Mouse (Mus musculus): ENCODE data around the gene Chst4. TPM values are rescaled to one million over a fixed set of nuclear protein-coding genes. Genes with fewer than 3 reads are reported as not detected.
"Not testable (repeated sequence)": the region's sequence is repeated elsewhere in the genome, so short reads cannot be mapped to it uniquely, and the experiment has no call there.

The Chst4 gene
- under 1 TPM in 1 of 2 experiments, not detected in 1; 0.17 TPM for total RNA-seq (2021)

DNA sequence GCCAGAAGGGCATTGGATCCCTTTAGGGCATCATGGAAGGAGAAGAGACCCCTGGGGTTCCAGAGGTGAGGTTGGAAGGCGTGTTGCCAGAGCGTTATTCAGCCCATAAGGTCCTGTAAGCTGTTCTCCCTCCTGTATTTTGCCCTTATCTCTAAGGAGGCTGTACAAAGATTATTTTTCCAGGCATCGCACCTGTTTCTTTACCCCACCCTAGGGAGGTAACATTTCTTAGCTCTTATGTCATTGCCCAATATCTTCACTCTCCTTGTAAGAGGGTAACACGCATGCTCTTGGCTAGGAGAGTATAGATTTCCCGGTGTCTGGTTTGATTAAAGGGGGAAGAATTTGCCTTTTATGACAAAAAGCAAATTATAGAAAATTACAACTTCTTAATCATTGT is at the start of gene Chst4:
TSS of gene Chst4 (minus strand) at position 82 of the 400 bp plus-strand sequence.
- DNase-seq = no peak

- DNase-seq = no peak
Observed at GRCm38 (mm10) chr8:110082416-110083105, 43.0 kb upstream of the Chst4 start.

DNA sequence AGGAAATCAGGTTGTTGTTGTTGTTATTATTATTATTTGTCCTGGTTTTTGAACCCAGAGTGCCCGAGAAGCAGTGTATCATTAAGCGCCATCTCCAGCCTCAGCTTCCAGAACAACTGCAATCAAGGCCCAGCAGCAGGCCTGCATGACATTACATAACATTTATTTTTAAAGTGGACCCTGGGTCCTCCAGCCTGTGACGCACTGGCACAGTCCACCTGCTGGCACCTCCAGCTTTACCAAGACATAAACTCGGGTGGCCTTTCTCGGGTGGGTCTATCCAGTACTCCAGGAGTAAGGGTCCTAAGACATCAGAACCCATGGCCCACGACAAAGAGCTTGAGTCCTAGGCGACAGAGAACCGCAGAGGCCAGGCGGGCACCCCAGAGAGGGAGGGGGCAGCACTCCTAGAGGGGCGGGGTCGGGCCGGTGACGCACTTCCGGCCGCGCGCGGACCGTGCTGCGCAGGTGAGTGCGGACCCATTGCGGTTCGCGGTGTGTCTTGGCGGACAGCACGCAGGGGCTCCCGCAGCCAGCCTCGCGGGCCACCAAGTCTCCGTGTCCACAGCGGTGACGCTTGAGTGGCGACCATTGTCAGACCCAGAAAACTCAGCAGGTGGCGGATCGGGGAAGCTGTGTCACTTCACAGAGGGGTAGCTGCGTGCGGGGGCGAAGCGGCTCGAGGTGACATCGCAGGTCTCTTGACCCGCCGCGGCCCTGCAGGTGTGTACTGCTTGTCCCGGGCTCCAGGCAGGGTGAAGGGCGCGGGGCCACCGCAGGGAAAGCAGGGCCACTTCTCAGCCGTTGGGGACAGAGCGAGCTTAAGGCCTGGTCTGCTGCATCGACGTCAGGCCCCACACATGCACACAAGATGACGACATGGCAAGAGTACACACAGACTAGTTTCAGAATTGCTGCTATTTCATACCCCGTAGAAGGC is 40.0 kb upstream of the Chst4 start, which contains the start of gene Zfp612:
TSS of gene Zfp612 (plus strand) at position 465 of the 940 bp plus-strand sequence.
- DNase-seq = peak; percentile 63 to 67

DNA sequence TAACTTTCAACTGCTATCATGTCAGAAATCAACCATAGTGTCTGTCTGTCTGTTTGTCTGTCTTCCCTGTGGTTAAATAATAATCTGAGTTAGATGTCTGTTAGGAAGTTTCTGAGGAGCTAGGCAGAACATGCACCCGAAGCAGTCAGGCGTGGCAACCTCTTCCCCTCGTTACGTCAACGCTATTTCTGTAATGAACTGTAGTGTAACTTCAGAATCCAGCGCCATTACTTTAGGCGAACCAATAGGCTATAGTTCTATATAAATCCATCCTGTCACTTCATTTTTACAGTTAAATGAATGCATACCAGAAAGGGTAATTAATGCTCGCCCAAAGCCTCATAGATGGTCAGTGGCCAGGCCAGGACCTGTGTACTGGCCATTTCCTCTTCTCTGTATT is 35.0 kb upstream of the Chst4 start:
- no peak for DNase-seq

GRCm38 (mm10) chr8:110071600-110071999 is 32.1 kb upstream of the Chst4 start:
- DNase-seq = peak; percentile 49 to 54

GRCm38 (mm10) chr8:110069706-110070105 is 30.2 kb upstream of the Chst4 start:
- DNase-seq = no peak

DNA sequence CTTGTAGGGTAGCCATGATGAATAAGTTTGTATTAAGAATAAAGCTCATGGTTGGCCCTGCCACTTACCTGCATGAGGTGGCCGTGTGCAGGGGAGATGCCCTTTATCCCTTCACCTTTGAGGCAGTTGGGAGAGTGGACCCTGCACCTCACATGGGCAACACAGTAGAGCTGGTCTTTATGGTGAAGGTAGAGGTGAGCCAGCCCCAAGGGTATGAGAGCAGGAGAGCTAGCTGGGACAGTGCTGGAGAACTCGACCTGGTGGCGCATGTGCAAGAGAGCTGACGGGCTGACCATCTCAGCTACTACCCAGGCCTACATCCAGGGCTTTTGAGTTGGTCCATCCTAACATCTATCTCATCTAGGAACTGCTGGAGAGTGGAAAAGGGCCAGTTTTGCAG is 26.1 kb upstream of the Chst4 start:
- DNase-seq = no peak

- no peak for DNase-seq
Observed at GRCm38 (mm10) chr8:110064606-110065365, 25.2 kb upstream of the Chst4 start.

DNA sequence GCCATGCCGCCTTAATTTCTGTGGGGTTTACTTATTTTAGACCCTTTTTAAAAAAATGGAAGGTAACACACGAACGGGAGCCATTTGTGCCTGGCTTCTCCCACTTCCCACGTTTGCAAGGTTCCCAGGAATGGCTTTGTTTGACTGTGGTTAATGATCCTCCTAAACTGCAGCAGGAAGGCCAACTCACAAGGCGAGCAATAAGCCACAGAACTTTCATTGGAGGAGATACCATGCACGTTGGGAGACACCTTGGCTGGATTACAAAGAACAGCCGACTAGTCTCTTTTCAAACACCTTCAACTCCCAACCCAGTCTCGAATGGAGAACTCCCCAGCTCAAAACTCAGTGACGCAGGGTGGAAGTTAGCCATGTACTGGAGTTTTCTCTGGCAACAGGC is 24.6 kb upstream of the Chst4 start:
- DNase-seq = no peak

DNA sequence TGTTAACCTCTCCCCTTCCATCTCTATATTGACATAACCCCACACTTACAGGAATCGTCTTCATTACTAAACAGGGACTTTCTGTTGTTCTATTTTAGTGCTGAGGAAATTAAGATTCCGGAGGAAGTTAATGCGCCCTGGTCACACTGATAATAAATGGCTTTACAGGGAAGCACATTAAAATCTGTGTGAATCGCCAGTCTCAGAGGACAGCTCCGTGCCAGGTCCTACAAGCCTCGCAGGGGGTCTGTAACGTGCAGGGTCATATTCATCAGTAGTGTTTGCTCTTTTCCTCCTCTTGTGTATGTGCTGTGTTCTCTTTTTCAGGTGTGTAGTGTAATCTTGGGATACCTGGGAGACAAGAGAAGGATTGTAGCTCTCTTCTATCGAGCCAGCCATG is 18.7 kb upstream of the Chst4 start:
- DNase-seq = no peak

GRCm38 (mm10) chr8:110051208-110051607 is 11.7 kb upstream of the Chst4 start:
- DNase-seq = no peak

GRCm38 (mm10) chr8:110040509-110040908 is 969 bp upstream of the Chst4 start:
- no peak for DNase-seq

- DNase-seq = no peak
Observed at GRCm38 (mm10) chr8:110039216-110039615, 324 bp downstream of the Chst4 start.

DNA sequence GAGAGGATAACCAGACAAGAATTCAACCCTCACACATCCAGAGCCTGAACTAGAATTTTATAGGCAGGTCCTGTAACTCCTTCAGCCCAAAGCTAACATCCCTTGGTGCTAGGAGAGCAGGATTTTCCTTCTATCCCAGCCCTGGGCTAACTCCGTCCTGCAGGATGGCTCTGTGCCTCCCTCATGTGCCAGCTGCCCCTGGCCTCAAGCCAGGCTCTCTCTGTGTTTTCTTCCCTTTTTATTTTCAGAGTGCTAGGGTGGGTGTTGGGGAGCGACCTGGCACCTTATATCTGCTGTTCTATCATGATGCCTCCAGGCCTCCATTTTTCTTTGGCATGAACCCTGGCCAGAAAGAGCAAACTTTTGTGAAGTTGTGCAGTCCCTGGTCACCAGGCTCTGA is 3.4 kb downstream of the Chst4 start:
- peak; percentile 25 to 29 for DNase-seq

DNA sequence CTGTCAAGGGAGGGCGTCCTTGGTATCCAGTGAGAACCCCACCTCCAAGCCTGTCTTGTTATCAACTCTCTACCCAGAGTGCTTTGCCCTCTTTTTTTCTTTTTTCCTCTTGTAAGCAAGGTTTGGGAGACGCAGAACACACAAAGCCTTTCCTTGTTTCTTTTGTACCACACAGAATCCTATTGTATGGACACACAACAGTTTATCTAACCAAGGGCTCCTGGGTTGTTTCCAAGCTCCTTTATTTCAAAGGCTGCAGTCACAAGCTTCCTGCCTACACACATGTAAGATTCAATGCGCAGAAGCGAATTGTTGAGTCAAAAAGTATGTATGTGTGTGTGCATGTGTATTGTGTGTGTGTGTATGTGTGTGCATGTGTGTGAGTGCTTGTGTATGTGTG is 5.2 kb downstream of the Chst4 start:
- DNase-seq = no peak

- DNase-seq = not testable (repeated sequence)
Observed at GRCm38 (mm10) chr8:110033771-110034170, 5.8 kb downstream of the Chst4 start.

- DNase-seq = no peak
Observed at GRCm38 (mm10) chr8:110022768-110023344, 16.7 kb downstream of the Chst4 start.

GRCm38 (mm10) chr8:110022081-110022480 is 17.5 kb downstream of the Chst4 start:
- no peak for DNase-seq

- no peak for DNase-seq
Observed at GRCm38 (mm10) chr8:110010868-110011267, 28.7 kb downstream of the Chst4 start.

DNA sequence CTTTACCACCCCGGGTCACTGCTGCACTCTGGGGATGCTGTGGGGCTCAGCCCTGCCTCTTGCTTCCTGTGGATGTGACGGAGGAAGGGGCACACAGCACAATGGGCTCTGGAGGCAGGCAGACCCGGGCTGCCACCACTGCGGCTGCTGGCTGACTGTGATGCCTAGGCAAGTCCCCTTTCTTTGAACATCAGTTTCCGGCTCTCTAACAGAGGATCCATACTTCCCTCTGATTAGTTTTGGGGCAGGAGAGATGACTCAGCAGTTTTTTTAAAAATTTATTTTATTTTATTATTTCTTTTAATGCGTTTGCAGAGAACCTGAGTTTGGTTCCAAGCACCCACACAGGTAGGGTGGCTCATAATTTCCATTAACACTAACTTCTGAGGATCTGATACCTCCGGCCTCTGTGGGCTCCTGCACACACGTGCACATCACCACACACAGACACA is 30.5 kb downstream of the Chst4 start:
- DNase-seq = no peak

DNA sequence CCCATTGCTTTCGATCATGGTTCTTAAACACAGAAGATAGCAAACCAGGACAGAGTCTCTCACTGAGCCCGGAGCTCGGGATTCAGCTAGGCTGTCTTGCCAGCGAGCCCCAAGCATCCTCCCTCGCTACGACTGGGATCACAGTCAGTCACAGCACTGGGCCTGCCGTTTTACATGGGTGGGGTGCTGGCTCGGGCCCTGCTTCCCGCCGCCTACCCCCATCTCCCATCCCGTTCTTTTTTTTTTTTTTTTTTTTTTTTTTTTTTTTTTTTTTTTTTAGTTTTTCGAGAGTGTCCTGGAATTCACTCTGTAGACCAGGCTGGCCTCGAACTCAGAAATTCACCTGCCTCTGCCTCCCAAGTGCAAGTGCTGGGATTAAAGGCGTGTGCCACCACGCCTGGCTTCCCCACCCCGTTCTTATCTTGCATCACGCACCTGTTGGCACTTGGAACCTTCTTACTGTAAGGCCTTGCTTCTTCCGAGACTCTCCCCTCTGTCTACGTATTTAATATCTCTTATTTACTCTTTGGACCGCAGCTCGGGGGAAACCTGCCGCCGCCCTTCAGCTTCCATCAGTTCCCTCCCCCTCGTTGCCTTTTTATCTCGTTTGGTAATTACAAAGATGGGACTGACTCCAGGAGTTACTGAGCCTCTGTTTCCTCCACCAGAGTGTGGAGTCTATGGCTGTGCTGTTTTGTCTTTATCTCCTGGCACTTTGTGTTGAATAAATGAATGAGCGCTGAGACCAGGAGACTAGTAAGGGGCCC is 31.1 kb downstream of the Chst4 start:
- no peak for DNase-seq

Measured in layer of hippocampus, postnatal 36 days (tissue).